Mouse (Mus musculus) forebrain, embryonic 11.5 days (tissue): ENCODE measurements around the gene BC049715. TPM values are rescaled to one million over a fixed set of nuclear protein-coding genes. Genes with fewer than 3 reads are reported as not detected.

Experiments used
- ATAC-seq: fragments of 200-750 bp; cut with Nextera tagmentation; replicated peaks from 2 replicates; pipeline ENCODE4 v1.8.0; 2017; ENCODE audit warnings: moderate TSS enrichment; ENCODE audit not compliant: low FRiP score
- DNase-seq: peaks from one replicate; pipeline ENCODE4 v3.0.0-alpha.2; 2017; ENCODE audit warnings: low spot score
- H3K27ac ChIP-seq: fragments of 300-500 bp; sonication (generic); 2 replicates; pipeline ENCODE4 v1.5.1; 2014; ENCODE audit warnings: low read depth, low read length
- H3K27me3 ChIP-seq: fragments of 300-500 bp; sonication (generic); 2 replicates; pipeline ENCODE4 v1.6.1; 2014; ENCODE audit warnings: mild to moderate bottlenecking, low read length, mixed read lengths; ENCODE audit not compliant: control insufficient read depth, insufficient read depth
- H3K36me3 ChIP-seq: fragments of 300-500 bp; sonication (generic); 2 replicates; pipeline ENCODE4 v1.6.1; 2014; ENCODE audit warnings: mild to moderate bottlenecking, low read length, moderate library complexity, mixed read lengths; ENCODE audit not compliant: control insufficient read depth, insufficient read depth
- H3K4me1 ChIP-seq: fragments of 300-500 bp; sonication (generic); replicated peaks from 2 replicates; pipeline ENCODE4 v1.6.1; 2014; ENCODE audit warnings: low read length, mixed read lengths; ENCODE audit not compliant: control insufficient read depth, insufficient read depth
- H3K4me2 ChIP-seq: fragments of 300-500 bp; sonication (generic); 2 replicates; pipeline ENCODE4 v1.6.1; 2014; ENCODE audit warnings: low read depth, mild to moderate bottlenecking, low read length, moderate library complexity, mixed read lengths; ENCODE audit not compliant: severe bottlenecking
- H3K4me3 ChIP-seq: fragments of 300-500 bp; sonication (generic); 2 replicates; pipeline ENCODE4 v1.5.1; 2014; ENCODE audit warnings: low read depth, low read length
- H3K9ac ChIP-seq: fragments of 300-500 bp; sonication (generic); 2 replicates; pipeline ENCODE4 v1.6.1; 2014; ENCODE audit warnings: low read length
- H3K9me3 ChIP-seq: fragments of 300-500 bp; sonication (generic); 2 replicates; pipeline ENCODE4 v1.6.1; 2016; ENCODE audit warnings: low read length, mixed read lengths; ENCODE audit not compliant: control insufficient read depth
- WGBS: fragments of 180-500 bp; shearing (Covaris S2); extraction: QIAGEN DNeasy Blood & Tissue Kit; methylation state at CpG from one replicate; pipeline ENCODE4 v1.1.7; 2014; 5-methylcytosine and 5-hydroxymethylcytosine counted together
- microRNA-seq: library from miRNA; unstranded; fragments of <30 nt; microRNA quantifications from one replicate; pipeline ENCODE4, GENCODE M21; 2016; ENCODE audit not compliant: insufficient number of aligned reads
- polyA plus RNA-seq: library from polyadenylated mRNA; unstranded; fragments of >200 nt; fragmentation: Nextera tagmentation; extraction: Ambion mirVana; gene quantifications from 2 replicates; pipeline ENCODE4 v1.2.1, GENCODE M21; 2014

Gene BC049715
- polyA plus RNA-seq, 1 experiment from 2014 or later = 2.0 TPM

GRCm38 (mm10) chr6:136887854-136888253, 60.4 kb downstream of the BC049715 start:
- H3K36me3 ChIP-seq = no peaks in the 10 kb centered on the region

GRCm38 (mm10) chr6:136889067-136889466, 61.6 kb downstream of the BC049715 start:
- ATAC-seq (no peak), DNase-seq (no peak)
- Histone ChIP-seq H3K4me2 (no peak overlapping the region), H3K9ac (no peak overlapping the region), H3K4me1 (no peaks in the 10 kb centered on the region), H3K36me3 (no peaks in the 10 kb centered on the region), H3K4me3 (no peak overlapping the region), H3K27me3 (no peaks in the 10 kb centered on the region), H3K9me3 (no peaks in the 10 kb centered on the region), H3K27ac (no peak overlapping the region)
- 92% methylated on average over 6 of the region's 6 CpGs for WGBS

More at GRCm38 (mm10) chr6:136887854-136888253, 60.4 kb downstream of the BC049715 start:
- Histone ChIP-seq H3K9ac (no peak overlapping the region), H3K27ac (no peak overlapping the region), H3K4me1 (no peaks in the 10 kb centered on the region), H3K4me2 (no peak overlapping the region), H3K4me3 (no peak overlapping the region), H3K27me3 (no peaks in the 10 kb centered on the region), H3K9me3 (no peaks in the 10 kb centered on the region)
- 82% methylated on average over 9 of the region's 9 CpGs for WGBS
- DNase-seq (no peak), ATAC-seq (no peak)

DNA sequence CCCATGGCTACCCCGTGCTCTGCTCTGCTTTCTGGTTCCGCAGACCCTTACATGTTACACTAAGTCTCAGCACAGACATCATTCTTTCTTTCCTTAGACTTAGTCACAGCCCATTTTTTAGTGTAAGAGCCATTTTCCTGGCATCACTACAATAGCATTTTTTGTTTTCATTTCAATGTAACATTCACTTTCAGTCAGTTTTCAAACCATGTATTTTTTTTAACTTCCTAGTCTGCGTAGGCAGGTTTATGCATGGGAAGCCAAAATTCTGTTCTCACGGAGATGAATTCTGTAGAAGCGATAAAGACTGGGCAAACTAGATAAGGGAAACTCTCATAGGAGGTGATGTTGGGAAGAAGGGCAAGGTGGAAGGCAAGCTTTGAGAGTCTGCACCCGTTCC, 62.1 kb downstream of the BC049715 start:
- 93% methylated on average over 6 of the region's 6 CpGs for WGBS
- H3K4me1 ChIP-seq = no peaks in the 10 kb centered on the region
- no peak overlapping the region for H3K27ac ChIP-seq
- no peak overlapping the region for H3K4me3 ChIP-seq
- H3K4me2 ChIP-seq = no peak overlapping the region
- H3K36me3 ChIP-seq = no peaks in the 10 kb centered on the region
- DNase-seq (no peak), ATAC-seq (no peak)
- no peaks in the 10 kb centered on the region for H3K9me3 ChIP-seq
- no peak overlapping the region for H3K9ac ChIP-seq
- H3K27me3 ChIP-seq = no peaks in the 10 kb centered on the region

Small RNAs within 50 kb of the gene (microRNA-seq; reads per million reads assigned to microRNA genes)
- gene Gm44364 = not detected

Other genes starting within 250 kb of the BC049715 start
- gene Plbd1, start 165.7 kb upstream of the BC049715 start, polyA plus RNA-seq = 0.99 and 1.1 TPM in 2 replicates
- not detected in 2 replicates for gene Gucy2c, start 45.9 kb upstream of the BC049715 start, polyA plus RNA-seq
- 0.45 and 0.53 TPM in 2 replicates for gene Hist4h4, start 23.2 kb upstream of the BC049715 start, polyA plus RNA-seq
- gene H2afj, start 19.4 kb upstream of the BC049715 start, polyA plus RNA-seq = 85.0 and 94.7 TPM in 2 replicates
- gene Wbp11, start 607 bp downstream of the BC049715 start, polyA plus RNA-seq = 174 and 191 TPM in 2 replicates
- 0.44 TPM in 1 of 2 replicates, not detected in the other for gene Smco3, start 7.8 kb downstream of the BC049715 start, polyA plus RNA-seq
- gene Art4, start 30.1 kb downstream of the BC049715 start, polyA plus RNA-seq = 0.61 and 0.99 TPM in 2 replicates
- gene Mgp, start 48.2 kb downstream of the BC049715 start, polyA plus RNA-seq = 1.9 and 2.2 TPM in 2 replicates
- not detected in 2 replicates for gene Erp27, start 94.6 kb downstream of the BC049715 start, polyA plus RNA-seq
- not detected in 2 replicates for gene Pde6h, start 96.2 kb downstream of the BC049715 start, polyA plus RNA-seq
- gene Arhgdib, start 114.3 kb downstream of the BC049715 start, polyA plus RNA-seq = 21.3 and 25.2 TPM in 2 replicates